Mouse (Mus musculus) adrenal gland, postnatal 36 days (tissue): ENCODE measurements around the gene Acvr1c. TPM values are rescaled to one million over a fixed set of nuclear protein-coding genes. Genes with fewer than 3 reads are reported as not detected.

Experiments
- DNase-seq, 2 experiments: peaks; one replicate each; pipeline ENCODE4 v3.0.0; 2021; ENCODE audit warnings: mixed read lengths in 1 of 2
- total RNA-seq, 2 experiments: library from RNA; stranded (reverse); gene quantifications; 2 replicates each; pipeline ENCODE4 v1.2.3; 2021

Acvr1c gene
- total RNA-seq, 2 experiments from 2014 or later: 17.9 to 35.5 TPM

- DNase-seq: no peak
Measured at GRCm38 (mm10) chr2:58289331-58289730, 68.4 kb downstream of the Acvr1c start.

- DNase-seq: peak; percentile 79 to 81
Measured at GRCm38 (mm10) chr2:58282259-58282910, 75.3 kb downstream of the Acvr1c start.

DNA sequence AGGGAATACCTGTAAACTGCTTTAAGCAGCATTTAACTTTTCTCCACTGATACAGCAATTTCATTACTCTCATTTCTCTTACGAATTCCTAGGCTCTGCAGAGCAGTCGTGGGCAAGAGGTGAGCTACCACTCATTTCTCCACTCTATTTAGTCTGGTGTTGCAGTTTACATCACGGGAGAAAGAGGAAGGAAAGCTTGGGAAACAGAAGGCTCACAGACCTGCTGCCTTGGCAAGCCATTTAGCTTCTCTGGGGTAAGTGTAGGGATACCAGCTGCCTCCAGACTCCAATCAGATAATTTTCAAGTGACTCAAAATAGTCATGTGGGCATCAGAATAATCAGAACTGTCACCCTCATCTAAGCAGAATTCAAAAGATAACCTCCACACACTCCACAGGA is 76.6 kb downstream of the Acvr1c start:
- no peak for DNase-seq

DNA sequence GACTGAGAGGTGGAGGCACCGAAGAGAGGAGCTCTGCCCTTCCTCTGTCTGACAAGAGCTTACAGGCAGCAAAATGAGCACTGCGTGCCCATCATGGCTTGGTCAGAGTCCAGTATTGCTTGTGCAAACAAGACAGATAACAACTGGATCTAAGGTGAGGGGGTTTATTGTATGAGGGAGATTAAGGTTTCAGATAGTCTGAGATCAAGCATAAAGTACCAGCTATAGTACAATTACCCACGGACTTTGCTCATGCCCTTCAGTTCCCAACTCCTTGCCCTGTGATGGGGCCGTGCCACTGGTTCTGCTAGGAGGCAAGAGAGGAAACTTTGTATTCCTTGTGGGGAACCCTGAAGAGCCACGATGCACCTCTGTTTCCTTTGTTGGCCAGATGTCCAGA is 78.5 kb downstream of the Acvr1c start:
- DNase-seq: no peak

DNA sequence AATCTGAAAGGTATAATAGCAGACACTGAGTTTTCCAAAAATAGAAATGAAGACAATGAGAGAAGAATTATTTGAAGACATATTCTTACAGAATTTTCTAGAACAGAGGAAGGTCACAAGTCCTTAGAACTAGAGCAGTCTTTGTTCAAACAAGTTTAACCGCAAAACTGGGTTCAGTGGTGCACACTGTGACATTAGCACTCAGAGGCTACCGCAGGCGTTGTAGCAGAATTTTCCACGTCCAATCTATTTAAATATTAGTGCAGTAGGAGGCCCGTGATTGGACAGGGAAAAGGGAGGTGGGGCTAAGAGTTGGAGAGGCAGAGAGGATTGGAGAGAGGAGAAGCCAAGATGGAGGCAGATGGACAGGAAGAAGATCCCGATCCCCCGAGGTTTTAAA is 81.2 kb downstream of the Acvr1c start:
- no peak for DNase-seq

DNA sequence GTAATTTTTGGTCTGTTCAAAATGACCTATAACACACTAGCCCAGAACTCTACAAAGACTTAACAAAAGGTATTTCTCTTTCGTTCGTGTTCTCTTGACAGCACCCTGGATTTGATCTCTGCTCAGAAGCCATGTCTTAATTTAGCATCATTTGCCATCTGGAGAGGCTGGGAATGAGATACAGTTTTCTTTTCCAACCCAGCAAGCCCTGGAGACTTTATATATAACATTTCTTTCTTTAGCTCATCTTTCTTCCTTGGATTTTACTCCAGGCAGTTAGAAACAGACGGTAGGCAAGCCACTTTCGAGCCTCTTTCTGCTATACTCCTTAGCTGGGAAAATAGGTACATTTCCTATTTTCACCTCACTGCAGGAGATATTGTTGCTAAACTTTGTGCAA is 117.1 kb downstream of the Acvr1c start:
- DNase-seq: no peak

- no peak for DNase-seq
Measured at GRCm38 (mm10) chr2:58237487-58237886, 120.2 kb downstream of the Acvr1c start.

Other genes starting within 250 kb of the Acvr1c start
- 10 to 100 TPM; 16.2 to 19.6 TPM for gene Cytip, start 162.4 kb downstream of the Acvr1c start, total RNA-seq
- gene Gm17409, start 112.2 kb upstream of the Acvr1c start, total RNA-seq: not detected
- 100 to 1,000 TPM in 1 of 2 experiments, 10 to 100 TPM in 1; 36.5 to 140 TPM for gene Acvr1, start 209.3 kb upstream of the Acvr1c start, total RNA-seq
- gene Upp2, start 209.4 kb upstream of the Acvr1c start, total RNA-seq: 10 to 100 TPM; 12.5 to 16.0 TPM